Mouse (Mus musculus) thymus, postnatal 14 days (tissue): ENCODE results near the gene Rapgef4.

Source experiments
- DNase-seq: peaks from one replicate; pipeline ENCODE4 v3.0.0; 2021

Rapgef4 gene

GRCm38 (mm10) chr2:72156484-72156883, 175.4 kb downstream of the Rapgef4 start:
- DNase-seq, result no peak

- peak; percentile 83 for DNase-seq
Measured at GRCm38 (mm10) chr2:72157561-72157960, 176.5 kb downstream of the Rapgef4 start.

- DNase-seq, result no peak
Measured at GRCm38 (mm10) chr2:72158045-72158444, 177.0 kb downstream of the Rapgef4 start.

- DNase-seq, result peak; percentile 72
Measured at GRCm38 (mm10) chr2:72158691-72159225, 177.7 kb downstream of the Rapgef4 start.

DNA sequence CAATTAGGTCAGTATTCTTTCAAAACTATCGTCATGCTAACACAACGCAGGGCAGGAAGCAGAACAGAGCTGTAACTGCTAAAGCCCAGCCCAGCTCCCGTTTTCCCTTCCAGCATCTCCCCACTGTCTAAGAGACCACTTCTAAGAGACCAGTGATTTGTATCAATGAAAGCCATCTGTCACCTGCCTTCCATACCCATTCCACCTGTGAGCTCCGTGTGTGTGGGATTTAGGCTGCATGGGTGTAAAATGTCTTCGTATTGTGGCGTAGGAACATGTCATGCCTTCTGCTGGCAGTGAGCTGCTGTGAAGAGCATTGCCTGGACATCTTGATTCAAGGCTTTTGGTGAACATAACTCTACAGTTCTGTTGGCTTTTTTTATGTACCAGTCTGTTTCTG, 178.2 kb downstream of the Rapgef4 start:
- peak; percentile 60 for DNase-seq

DNA sequence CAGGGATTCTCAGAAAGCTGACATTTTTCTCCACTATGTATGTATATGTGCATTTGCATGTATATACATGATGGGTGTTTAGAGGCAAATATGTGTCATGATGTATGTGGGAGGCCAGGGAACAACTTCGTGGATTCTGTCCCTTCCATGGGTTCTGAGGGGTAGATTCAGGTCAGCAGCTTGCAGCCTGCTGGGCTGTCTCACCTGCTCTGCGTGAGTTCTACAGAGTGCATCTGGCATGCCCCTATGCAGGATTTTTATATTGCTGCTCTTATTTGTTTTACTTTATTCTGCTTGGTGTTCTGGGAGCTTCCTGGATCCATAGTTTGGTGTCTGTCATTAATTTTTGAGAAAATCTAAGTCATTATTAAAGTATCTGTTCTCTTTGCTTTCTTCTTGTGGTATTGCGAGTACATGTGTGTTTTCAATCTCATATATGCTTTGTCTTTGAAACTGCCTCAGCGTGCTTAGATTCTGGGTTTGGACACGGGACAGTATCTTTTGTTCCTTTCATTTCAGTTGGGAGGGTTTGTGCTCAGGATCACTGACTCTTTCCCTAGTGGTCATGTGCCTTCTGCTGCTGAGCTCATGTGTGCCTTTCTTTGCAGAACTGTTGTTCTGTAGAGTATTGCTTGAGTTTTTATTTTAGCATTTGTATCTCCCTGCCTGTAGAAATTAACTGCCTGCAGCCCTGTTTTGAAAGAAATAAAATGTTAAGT, 184.3 kb downstream of the Rapgef4 start:
- DNase-seq, result no peak

DNA sequence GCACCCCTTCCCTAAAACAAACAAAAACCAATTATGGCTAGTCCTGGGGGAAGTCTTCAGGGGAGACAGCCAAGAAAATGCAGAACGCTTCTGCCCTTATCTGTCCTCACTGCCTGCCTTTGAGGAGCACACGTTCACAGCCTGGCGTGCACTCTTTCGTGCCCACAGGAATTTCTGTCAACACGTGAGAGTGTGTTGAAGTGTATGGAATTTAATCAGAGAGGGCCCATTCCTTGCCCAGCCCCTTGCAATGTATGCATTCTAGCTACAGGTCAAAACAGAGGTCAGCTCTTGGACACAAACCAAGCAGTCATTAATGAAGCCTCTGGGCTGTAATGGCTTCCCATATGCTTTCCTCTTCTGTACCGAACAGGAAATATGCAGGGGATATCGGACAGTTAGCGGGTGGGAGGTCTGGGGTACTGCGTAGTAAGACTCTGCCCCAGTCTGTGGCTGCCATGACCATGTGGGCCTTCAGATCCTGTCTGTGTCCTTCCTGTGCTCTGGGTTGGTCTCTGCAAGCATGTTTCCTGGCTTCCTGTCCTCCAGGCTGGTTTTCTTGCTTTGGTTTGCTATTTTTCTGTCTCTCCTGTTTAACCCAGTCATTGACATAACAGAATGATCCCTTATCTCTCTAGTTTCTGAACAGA, 188.5 kb downstream of the Rapgef4 start:
- peak; percentile 43 for DNase-seq

- peak; percentile 90 for DNase-seq
Measured at GRCm38 (mm10) chr2:72170546-72170945, 189.5 kb downstream of the Rapgef4 start.

DNA sequence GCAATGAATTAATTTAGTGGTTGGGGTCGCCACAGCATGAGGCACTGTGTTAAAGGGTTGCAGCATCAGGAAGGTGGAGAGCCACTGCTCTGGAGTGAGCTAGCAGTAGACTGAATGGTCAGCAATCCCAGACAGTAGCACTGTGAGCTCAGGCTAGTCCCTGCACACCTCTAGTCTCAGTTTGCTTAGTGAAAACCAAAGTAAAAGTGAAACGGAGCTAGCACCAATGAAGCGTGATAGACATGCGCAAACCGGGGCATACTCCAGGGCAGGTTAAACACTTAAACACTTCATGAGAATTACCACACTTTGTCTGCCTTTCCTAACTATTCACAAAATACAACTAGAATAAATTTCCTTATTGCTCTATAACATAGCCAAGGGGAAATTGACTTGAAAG, 190.2 kb downstream of the Rapgef4 start:
- no peak for DNase-seq

- no peak for DNase-seq
Measured at GRCm38 (mm10) chr2:72173010-72173409, 192.0 kb downstream of the Rapgef4 start.

- no peak for DNase-seq
Measured at GRCm38 (mm10) chr2:72173844-72174243, 192.8 kb downstream of the Rapgef4 start.

DNA sequence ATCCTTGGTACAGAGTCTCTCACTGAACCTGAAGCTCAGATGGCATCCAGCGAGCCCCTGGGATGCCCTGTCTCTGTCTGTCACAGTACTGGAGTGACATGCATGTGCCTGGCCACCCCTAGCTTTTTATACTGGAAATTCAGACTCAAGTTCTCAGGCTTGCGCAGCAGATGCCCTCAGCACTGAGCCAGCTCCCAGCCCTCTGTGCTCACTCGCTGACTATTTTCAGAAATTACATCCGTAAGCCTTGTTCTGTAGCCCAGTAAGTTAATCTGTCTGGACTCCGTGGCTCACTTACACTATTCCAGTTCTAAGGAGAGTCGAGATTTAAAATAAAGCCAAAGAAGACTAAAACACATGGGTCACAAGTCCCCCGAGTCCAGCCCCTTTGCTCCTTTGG, 194.5 kb downstream of the Rapgef4 start:
- DNase-seq, result no peak

DNA sequence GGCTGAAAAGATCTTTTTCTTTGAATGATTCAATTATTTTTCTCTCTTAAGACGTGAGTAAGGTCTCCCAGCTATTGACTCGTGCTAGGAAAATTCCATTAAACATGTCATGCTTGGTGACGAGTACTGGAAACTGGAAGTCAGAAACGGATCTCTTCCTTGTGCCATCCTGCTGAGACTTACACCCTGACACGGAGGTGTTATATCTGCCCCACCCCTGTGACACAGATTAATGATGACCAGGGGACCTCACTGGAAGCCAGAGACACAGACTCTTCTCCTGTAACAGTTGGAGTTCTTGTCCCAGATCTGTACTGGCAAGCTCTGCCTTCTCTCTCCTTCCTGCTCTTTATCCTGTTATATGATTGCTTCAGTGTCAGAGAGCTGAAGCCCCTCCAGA, 194.9 kb downstream of the Rapgef4 start:
- DNase-seq, result no peak

GRCm38 (mm10) chr2:72177214-72178023, 196.4 kb downstream of the Rapgef4 start:
- DNase-seq, result no peak

- DNase-seq, result no peak
Measured at GRCm38 (mm10) chr2:72178025-72178424, 197.0 kb downstream of the Rapgef4 start.

GRCm38 (mm10) chr2:72178515-72178914, 197.5 kb downstream of the Rapgef4 start:
- no peak for DNase-seq

- no peak for DNase-seq
Measured at GRCm38 (mm10) chr2:72179600-72180301, 198.7 kb downstream of the Rapgef4 start.

GRCm38 (mm10) chr2:72181443-72181842, 200.4 kb downstream of the Rapgef4 start:
- DNase-seq, result no peak

- peak; percentile 56 for DNase-seq
Measured at GRCm38 (mm10) chr2:72183751-72184150, 202.7 kb downstream of the Rapgef4 start.

- DNase-seq, result no peak
Measured at GRCm38 (mm10) chr2:72196190-72196965, 215.3 kb downstream of the Rapgef4 start.

- DNase-seq, result peak; percentile 60
Measured at GRCm38 (mm10) chr2:72197026-72197425, 216.0 kb downstream of the Rapgef4 start.

DNA sequence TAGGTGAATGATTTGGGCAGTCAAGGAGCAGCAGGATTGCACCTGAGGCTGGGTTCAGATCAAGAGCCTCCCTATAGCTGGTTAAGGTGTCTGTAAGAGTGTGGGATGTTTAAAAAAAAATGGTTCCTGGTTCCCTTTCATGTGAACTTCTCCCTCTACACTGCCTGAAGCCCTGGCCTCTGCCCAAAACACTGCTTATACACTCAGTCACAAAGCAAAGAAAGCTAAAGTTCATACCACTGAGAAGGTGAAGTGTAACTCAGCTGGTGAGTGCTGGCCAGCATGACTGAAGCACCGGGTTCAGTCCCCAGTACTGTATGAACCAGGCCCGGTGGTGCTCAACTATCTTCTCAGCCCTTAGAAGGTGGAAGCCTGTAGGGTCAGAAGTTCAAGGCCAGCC, 218.4 kb downstream of the Rapgef4 start:
- no peak for DNase-seq
